Mouse (Mus musculus) heart, postnatal 36 days (tissue): ENCODE measurements around the gene Gbp5. TPM values are rescaled to one million over a fixed set of nuclear protein-coding genes. Genes with fewer than 3 reads are reported as not detected.

Experiments
- DNase-seq, 2 experiments: peaks; one replicate each; pipeline ENCODE4 v3.0.0; 2021 to 2022
- intact Hi-C: fragments of 180-260 bp; cut with DNase I; formaldehyde crosslinking; loops from one replicate; pipeline ENCODE4 v1.15.1; 2025
- total RNA-seq, 2 experiments: library from RNA; stranded (reverse); gene quantifications; 2 replicates each; pipeline ENCODE4 v1.2.3; 2021

Gene Gbp5
- total RNA-seq, result 10 to 100 TPM in 1 of 2 experiments, 1 to 10 TPM in 1; 6.7 to 11.9 TPM

- intact Hi-C loops, result loop anchor here (1.0 kb wide), 2 partner anchors 67 to 127 kb away; partner anchors contain the start of genes Gbp2 and Gbp3
Observed at GRCm38 (mm10) chr3:142493536-142494061, at the start of gene Gbp5. TSS of gene Gbp5 (plus strand) at chr3:142493978.

GRCm38 (mm10) chr3:142454198-142454597, 39.6 kb upstream of the Gbp5 start:
- no peak for DNase-seq
- intact Hi-C loops, result no loop called here

More at GRCm38 (mm10) chr3:142493536-142494061, at the start of gene Gbp5:
- peak; percentile 78 to 80 for DNase-seq

- DNase-seq, result no peak
- intact Hi-C loops, result no loop called here
Observed at GRCm38 (mm10) chr3:142459241-142459640, 34.5 kb upstream of the Gbp5 start.

GRCm38 (mm10) chr3:142462764-142463751, 30.7 kb upstream of the Gbp5 start:
- no peak for DNase-seq
- intact Hi-C loops, result no loop called here

GRCm38 (mm10) chr3:142474349-142474983, 19.3 kb upstream of the Gbp5 start:
- intact Hi-C loops, result loop anchor here (2.0 to 10.0 kb wide), 2 partner anchors 192 to 430 kb away; no protein-coding TSS in a partner anchor
- DNase-seq, result no peak

- intact Hi-C loops, result loop anchor here (1.0 to 10.0 kb wide), 4 partner anchors 181 to 613 kb away; no protein-coding TSS in a partner anchor
- DNase-seq, result peak; percentile 62 to 74
Observed at GRCm38 (mm10) chr3:142475913-142476312, 17.9 kb upstream of the Gbp5 start.

GRCm38 (mm10) chr3:142477866-142478265, 15.9 kb upstream of the Gbp5 start:
- DNase-seq, result no peak
- intact Hi-C loops, result loop anchor here (2.0 to 10.0 kb wide), 2 partner anchors 433 to 615 kb away; no protein-coding TSS in a partner anchor

- intact Hi-C loops, result loop anchor here (10.0 kb wide), 1 partner anchor 434 kb away; no protein-coding TSS in a partner anchor
- DNase-seq, result no peak
Observed at GRCm38 (mm10) chr3:142478360-142478759, 15.4 kb upstream of the Gbp5 start.

GRCm38 (mm10) chr3:142490465-142490864, 3.3 kb upstream of the Gbp5 start:
- intact Hi-C loops, result loop anchor here (1.0 to 2.0 kb wide), 4 partner anchors 71 to 218 kb away; no protein-coding TSS in a partner anchor
- peak; percentile 69 to 73 for DNase-seq

- DNase-seq, result no peak
- intact Hi-C loops, result no loop called here
Observed at GRCm38 (mm10) chr3:142495146-142495655, 1.4 kb downstream of the Gbp5 start.

- intact Hi-C loops, result loop anchor here (1.0 to 2.0 kb wide), 2 partner anchors 34 to 204 kb away; partner anchors contain the start of genes Gbp7 and Kyat3
- peak; percentile 49 to 59 for DNase-seq
Observed at GRCm38 (mm10) chr3:142496113-142497101, 2.6 kb downstream of the Gbp5 start.

GRCm38 (mm10) chr3:142497123-142497841, 3.5 kb downstream of the Gbp5 start:
- intact Hi-C loops, result loop anchor here (2.0 kb wide), 1 partner anchor 204 kb away; the partner anchor contains the start of gene Kyat3
- DNase-seq, result no peak

GRCm38 (mm10) chr3:142498941-142499340, 5.2 kb downstream of the Gbp5 start:
- DNase-seq, result no peak
- intact Hi-C loops, result no loop called here

- intact Hi-C loops, result no loop called here
- no peak for DNase-seq
Observed at GRCm38 (mm10) chr3:142528116-142528515, 34.3 kb downstream of the Gbp5 start.

- intact Hi-C loops, result no loop called here
- DNase-seq, result no peak
Observed at GRCm38 (mm10) chr3:142529597-142529996, 35.8 kb downstream of the Gbp5 start.

GRCm38 (mm10) chr3:142530087-142530953, 36.5 kb downstream of the Gbp5 start, which contains the start of gene Gbp7:
TSS of gene Gbp7 (plus strand) at chr3:142530342.
- peak; percentile 60 for DNase-seq
- intact Hi-C loops, result loop anchor here (1.0 kb wide), 2 partner anchors 30 to 34 kb away; partner anchors contain the start of gene Gbp3

GRCm38 (mm10) chr3:142531595-142531994, 37.8 kb downstream of the Gbp5 start:
- intact Hi-C loops, result no loop called here

More at GRCm38 (mm10) chr3:142531595-142531994, 37.8 kb downstream of the Gbp5 start:
- DNase-seq, result no peak
